Mouse (Mus musculus) cerebellum, postnatal 4 days (tissue): ENCODE results near the gene Prom1.

Experiments
- DNase-seq, 2 experiments: peaks; one replicate each; pipeline ENCODE4 v3.0.0; 2022; ENCODE audit warnings: low spot score in 2 of 2, mixed read lengths in 1 of 2

Prom1 gene

GRCm38 (mm10) chr5:44081108-44081507 is 20.7 kb downstream of the Prom1 start:
- DNase-seq = no peak

DNA sequence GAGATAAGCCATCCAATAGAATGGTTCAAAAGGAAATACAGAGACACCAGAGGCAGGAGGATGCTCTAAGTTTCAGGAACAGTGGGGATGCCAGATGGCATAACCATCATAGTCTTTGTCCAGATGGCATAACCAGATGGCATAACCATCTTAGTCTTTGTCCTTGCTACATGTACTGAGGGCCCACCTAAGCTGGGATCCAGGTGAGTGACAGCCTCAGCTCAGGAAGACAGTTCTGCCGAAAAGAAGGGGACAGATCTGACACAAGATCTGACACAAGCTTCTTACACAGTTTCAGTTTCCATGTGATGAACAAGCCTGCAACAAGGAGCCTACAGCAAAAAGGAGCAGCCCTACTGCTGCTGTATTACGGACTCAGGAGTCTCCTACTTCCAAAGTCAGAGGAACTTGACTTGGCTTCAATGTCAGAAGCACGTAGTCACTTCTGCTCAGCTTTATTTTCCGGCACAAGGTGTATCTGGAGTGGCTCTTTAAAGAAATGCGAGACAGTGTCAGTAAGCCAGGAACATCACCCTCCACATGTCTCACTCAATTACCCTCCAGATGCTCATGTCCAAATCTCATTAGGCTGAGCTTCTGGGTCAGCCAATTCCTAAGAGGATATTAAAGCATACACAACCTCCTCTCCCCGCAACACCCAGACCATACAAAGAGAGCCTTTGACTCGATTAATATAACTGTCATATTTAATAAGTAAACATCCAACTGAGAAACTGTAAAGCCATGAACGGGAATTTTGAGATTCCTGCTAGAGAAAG is 21.4 kb downstream of the Prom1 start:
- DNase-seq = no peak

GRCm38 (mm10) chr5:44075432-44075831 is 26.4 kb downstream of the Prom1 start:
- DNase-seq = no peak

DNA sequence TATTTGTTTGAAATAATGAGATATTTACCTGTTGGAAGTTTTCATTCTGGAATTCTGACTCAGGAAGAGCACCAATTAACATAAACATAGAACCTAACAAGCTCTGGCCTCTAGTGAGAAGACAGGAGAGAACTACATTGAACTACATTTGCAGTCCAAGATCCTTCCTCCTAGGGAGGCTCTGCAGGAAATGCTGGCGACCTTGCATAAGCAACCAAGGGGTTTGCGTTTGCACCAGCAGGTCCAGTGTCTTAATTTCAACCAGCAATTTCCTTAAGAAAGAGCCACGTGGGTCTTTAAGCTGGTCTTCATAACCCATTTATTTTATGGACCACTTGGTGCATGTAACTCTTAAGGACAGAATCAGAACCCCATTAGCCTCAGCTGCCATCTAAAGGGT is 28.2 kb downstream of the Prom1 start:
- no peak for DNase-seq

GRCm38 (mm10) chr5:44070529-44071133 is 31.2 kb downstream of the Prom1 start:
- no peak for DNase-seq

DNA sequence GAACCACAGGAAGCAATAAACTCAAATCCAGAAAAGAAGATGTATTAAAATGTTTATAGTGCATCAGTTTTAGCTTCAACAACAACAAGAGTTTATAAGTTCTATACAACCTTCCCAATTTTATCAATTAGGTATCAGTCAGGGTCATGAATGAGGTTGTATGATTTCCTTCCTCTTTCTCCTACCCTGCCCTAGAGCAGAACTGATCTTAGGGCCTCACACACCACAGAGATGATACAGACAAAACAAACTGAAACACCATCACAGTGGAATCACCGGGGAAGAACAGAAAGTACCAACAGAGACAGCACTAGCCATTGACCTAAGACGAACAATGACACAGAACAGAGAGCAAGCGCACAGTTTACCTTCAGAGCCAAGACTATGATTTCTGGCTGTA is 43.6 kb downstream of the Prom1 start:
- no peak for DNase-seq

GRCm38 (mm10) chr5:44050213-44050612 is 51.6 kb downstream of the Prom1 start:
- no peak for DNase-seq

DNA sequence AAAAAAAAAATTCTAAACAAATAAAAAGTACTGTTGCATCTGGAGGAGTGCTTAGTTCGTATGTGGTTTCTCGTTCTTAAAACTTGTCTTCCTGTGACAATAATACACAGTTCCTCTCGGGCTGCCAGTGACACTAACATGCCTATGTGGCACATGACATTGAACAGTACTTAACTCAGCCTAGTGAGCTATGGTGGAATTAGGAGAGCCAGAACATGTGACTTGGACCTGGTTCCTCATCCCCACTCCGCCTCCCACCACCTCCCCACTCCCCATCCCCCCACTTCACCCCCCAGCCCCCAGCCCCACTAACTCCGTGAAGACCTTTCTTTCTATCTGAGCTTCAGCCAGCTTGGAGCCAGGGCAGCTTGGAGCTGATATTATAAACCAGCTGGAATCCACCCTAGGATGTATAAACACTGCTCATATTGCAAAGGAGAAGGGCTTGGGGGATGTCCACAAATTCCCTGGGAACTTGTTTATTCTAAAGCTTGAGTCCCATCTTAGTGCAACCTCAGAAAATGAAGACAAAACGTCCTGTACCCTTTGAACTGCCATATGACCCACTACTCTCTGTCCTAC is 52.3 kb downstream of the Prom1 start:
- DNase-seq = no peak

- no peak for DNase-seq
Observed at GRCm38 (mm10) chr5:44048568-44049363, 53.1 kb downstream of the Prom1 start.

- DNase-seq = no peak
Observed at GRCm38 (mm10) chr5:44041725-44042124, 60.1 kb downstream of the Prom1 start.

DNA sequence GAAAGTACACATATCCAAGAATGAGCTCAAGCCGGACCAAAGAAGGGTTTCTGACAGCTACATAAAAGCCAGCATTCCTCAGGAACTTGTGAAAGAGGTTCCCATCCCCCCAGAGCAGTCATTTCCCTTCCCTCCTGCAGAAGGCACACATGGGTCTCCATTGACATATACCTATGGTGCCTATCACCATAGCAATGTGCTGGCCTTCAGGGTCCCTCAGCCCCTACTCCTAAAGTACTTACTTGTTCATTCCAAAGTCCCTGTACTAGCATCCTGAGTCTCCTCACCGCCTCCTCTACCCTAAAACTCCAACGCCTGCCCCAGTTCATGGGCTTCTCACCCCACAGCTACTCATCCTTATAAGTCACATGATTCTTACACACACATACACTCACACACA is 60.8 kb downstream of the Prom1 start:
- DNase-seq = no peak

- DNase-seq = no peak
Observed at GRCm38 (mm10) chr5:43998295-43998989, 103.4 kb downstream of the Prom1 start.

GRCm38 (mm10) chr5:43997626-43998025 is 104.2 kb downstream of the Prom1 start:
- no peak for DNase-seq

- DNase-seq = no peak
Observed at GRCm38 (mm10) chr5:43996162-43996561, 105.7 kb downstream of the Prom1 start.

GRCm38 (mm10) chr5:43994981-43995380 is 106.9 kb downstream of the Prom1 start:
- DNase-seq = no peak

DNA sequence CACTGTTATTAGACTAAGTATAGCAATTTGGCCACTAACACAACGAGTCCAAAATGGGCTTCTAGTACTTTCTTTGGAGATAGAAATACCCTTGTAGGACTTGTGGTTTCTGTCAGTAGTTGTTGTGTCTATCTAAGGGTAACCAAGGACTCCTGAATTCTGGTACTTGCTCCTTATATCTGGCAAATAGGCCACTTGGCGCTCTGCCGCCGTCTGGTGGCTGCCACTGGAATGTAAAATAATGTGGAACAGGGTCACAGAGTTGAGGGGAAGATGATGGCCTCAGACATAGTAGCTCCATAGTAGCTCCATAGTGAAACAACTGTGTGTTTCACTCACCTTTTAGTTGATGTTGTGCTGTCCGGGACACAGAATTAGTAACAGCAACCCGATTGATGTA is 111.5 kb downstream of the Prom1 start:
- DNase-seq = peak in 1 of 2 experiments; percentile 32

GRCm38 (mm10) chr5:43989017-43989416 is 112.8 kb downstream of the Prom1 start:
- DNase-seq = no peak

GRCm38 (mm10) chr5:43986212-43986611 is 115.6 kb downstream of the Prom1 start:
- no peak for DNase-seq

DNA sequence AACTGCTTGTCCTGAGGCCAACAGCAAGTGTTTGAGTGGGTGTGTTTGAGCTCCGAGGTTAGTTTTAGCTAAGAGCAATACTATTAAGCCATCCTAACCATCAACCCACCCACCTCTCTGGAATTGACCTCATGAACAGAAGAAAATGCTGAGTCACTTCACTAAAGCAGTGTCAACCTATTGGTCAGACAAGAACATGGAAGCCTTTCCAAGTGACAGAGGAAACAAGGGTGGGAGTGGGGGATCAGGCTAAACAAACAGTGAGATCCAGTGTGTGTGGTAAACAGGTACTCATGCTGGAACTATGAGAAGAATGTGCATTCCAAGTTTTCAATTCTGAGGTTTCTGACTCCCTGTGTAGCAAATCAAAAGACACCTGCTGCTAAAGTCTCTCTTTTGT is 118.9 kb downstream of the Prom1 start:
- no peak for DNase-seq

GRCm38 (mm10) chr5:43981620-43982019 is 120.2 kb downstream of the Prom1 start, which contains the start of gene Fgfbp1:
Fgfbp1 (minus strand) TSS chr5:43981779.
- no peak for DNase-seq

GRCm38 (mm10) chr5:43980397-43980796 is 121.4 kb downstream of the Prom1 start:
- no peak for DNase-seq
